Mouse (Mus musculus) brain, embryonic 14.5 days (tissue): Measurements from ENCODE around the gene Fzd4.

Source experiments
- CTCF ChIP-seq: fragments of 200-500 bp; IDR thresholded peaks from 2 replicates; pipeline ENCODE4 v1.5.1; 2012; ENCODE audit warnings: inconsistent platforms, mild to moderate bottlenecking, moderate library complexity, borderline replicate concordance; ENCODE audit not compliant: insufficient read depth, insufficient read length; ENCODE audit errors: extremely low read depth
- POLR2A ChIP-seq: fragments of 200-500 bp; IDR thresholded peaks from 2 replicates; pipeline ENCODE4 v1.6.1; 2012; ENCODE audit warnings: mild to moderate bottlenecking, inconsistent platforms, borderline replicate concordance; ENCODE audit not compliant: poor library complexity, insufficient read depth, insufficient read length, severe bottlenecking; ENCODE audit errors: extremely low read depth

GRCm38 (mm10) chr7:89371623-89372295, 32.4 kb upstream of the Fzd4 start:
- TF ChIP-seq CTCF (no peak), POLR2A (no peak)
